Mouse (Mus musculus) bone marrow macrophage, adult 2 months (primary cell): ENCODE data around the gene Pik3r5.

Experiments
- CTCF ChIP-seq: IDR thresholded peaks from 2 replicates; pipeline ENCODE4 v1.5.1; 2012; ENCODE audit warnings: low read depth, mild to moderate bottlenecking, low read length, moderate library complexity
- POLR2A ChIP-seq: IDR thresholded peaks from 2 replicates; pipeline ENCODE4 v1.6.1; 2012; ENCODE audit warnings: mild to moderate bottlenecking, low read depth, low read length, borderline replicate concordance

DNA sequence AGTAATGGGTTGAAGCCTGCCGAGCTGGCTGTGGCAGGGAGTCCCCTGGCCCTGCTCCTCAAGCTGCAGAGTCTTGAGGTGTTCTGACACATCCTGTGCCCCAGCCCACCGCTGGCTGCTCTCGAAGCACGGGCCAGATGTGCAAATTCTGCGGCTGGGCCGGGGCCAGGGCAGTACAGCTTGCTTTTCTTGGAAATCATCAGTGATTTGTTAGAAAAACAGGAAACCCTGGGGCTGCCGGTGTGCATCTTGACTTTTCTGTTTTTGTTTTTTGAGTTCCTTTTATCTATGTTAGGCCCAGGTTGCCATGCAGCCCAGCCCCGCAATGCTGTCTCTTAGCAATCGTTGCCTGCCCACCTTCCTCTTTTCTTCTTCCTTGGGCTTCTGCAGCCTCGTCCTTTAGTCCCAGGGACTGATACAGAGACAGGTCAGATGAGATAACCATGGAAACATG lies 19.4 kb downstream of the Pik3r5 start:
- TF ChIP-seq CTCF (no peak), POLR2A (no peak)
